Mouse (Mus musculus): ENCODE measurements at regions not wholly inside any gene's neighbourhood (a gene's known extent, or its start where the extent isn't known, plus 50 kb on each side); places are given as distances from the start of the nearest gene placed in this dataset.

- Histone ChIP-seq H3K4me3 (replicated peaks; ENCODE audit: low read depth, low read length) (no peak overlapping the region), H3K9ac (ENCODE audit: low read depth, low read length) (no peak overlapping the region), H3K9me3 (replicated peaks; ENCODE audit: low read length) (no peaks in the 10 kb centered on the region), H3K27me3 (ENCODE audit: insufficient read depth, low read length) (no peaks in the 10 kb centered on the region), H3K36me3 (ENCODE audit: insufficient read depth, low read length) (no peaks in the 10 kb centered on the region), H3K4me1 (replicated peaks; ENCODE audit: insufficient read depth, low read length) (no peaks in the 10 kb centered on the region), H3K27ac (no peak overlapping the region), H3K4me2 (ENCODE audit: low read length) (no peak overlapping the region)
- 21% methylated on average over 2 of the region's 2 CpGs for WGBS
- DNase-seq (ENCODE audit: low spot score) (no peak), ATAC-seq (replicated peaks; ENCODE audit: low FRiP score, low read depth) (no peak)
- no peak for TF ChIP-seq CTCF (IDR thresholded peaks at IDR 0.05; ENCODE audit: low read depth)
These were observed 155.3 kb downstream of the Tox3 start for GRCm38 (mm10) chr8:90192856-90193255.

- no peak overlapping the region for H3K27ac ChIP-seq
- H3K4me2 ChIP-seq (ENCODE audit: low read length), result no peak overlapping the region
- 68% methylated on average over 6 of the region's 6 CpGs for WGBS
- TF ChIP-seq CTCF (IDR thresholded peaks at IDR 0.05; ENCODE audit: low read depth), result no peak
- H3K4me1 ChIP-seq (replicated peaks; ENCODE audit: insufficient read depth, low read length), result no peaks in the 10 kb centered on the region
- no peaks in the 10 kb centered on the region for H3K9me3 ChIP-seq (replicated peaks; ENCODE audit: low read length)
- H3K36me3 ChIP-seq (ENCODE audit: insufficient read depth, low read length), result no peaks in the 10 kb centered on the region
- DNase-seq (ENCODE audit: low spot score) (no peak), ATAC-seq (replicated peaks; ENCODE audit: low FRiP score, low read depth) (no peak)
- H3K9ac ChIP-seq (ENCODE audit: low read depth, low read length), result no peak overlapping the region
- H3K4me3 ChIP-seq (replicated peaks; ENCODE audit: low read depth, low read length), result no peak overlapping the region
- H3K27me3 ChIP-seq (ENCODE audit: insufficient read depth, low read length), result no peaks in the 10 kb centered on the region
These were observed 165.3 kb downstream of the Tox3 start for GRCm38 (mm10) chr8:90182807-90183206.

- Histone ChIP-seq H3K9ac (ENCODE audit: low read depth, low read length) (no peak overlapping the region), H3K9me3 (replicated peaks; ENCODE audit: low read length) (no peaks in the 10 kb centered on the region), H3K4me2 (ENCODE audit: low read length) (no peak overlapping the region), H3K27ac (no peak overlapping the region), H3K4me3 (replicated peaks; ENCODE audit: low read depth, low read length) (no peak overlapping the region), H3K36me3 (ENCODE audit: insufficient read depth, low read length) (no peaks in the 10 kb centered on the region), H3K4me1 (replicated peaks; ENCODE audit: insufficient read depth, low read length) (no peaks in the 10 kb centered on the region), H3K27me3 (ENCODE audit: insufficient read depth, low read length) (no peaks in the 10 kb centered on the region)
- 69% methylated on average over 7 of the region's 7 CpGs for WGBS
- ATAC-seq (replicated peaks; ENCODE audit: low FRiP score, low read depth), result no peak
- DNase-seq (ENCODE audit: low spot score), result no peak
- TF ChIP-seq CTCF (IDR thresholded peaks at IDR 0.05; ENCODE audit: low read depth), result no peak
These were observed 171.4 kb downstream of the Tox3 start for GRCm38 (mm10) chr8:90176771-90177170.

GRCm38 (mm10) chr8:90176335-90176734, 171.8 kb downstream of the Tox3 start:
- no peaks in the 10 kb centered on the region for H3K36me3 ChIP-seq (ENCODE audit: insufficient read depth, low read length)
- no peak overlapping the region for H3K4me3 ChIP-seq (replicated peaks; ENCODE audit: low read depth, low read length)
- 64% methylated on average over 9 of the region's 9 CpGs for WGBS
- no peak for TF ChIP-seq CTCF (IDR thresholded peaks at IDR 0.05; ENCODE audit: low read depth)
- no peaks in the 10 kb centered on the region for H3K9me3 ChIP-seq (replicated peaks; ENCODE audit: low read length)
- ATAC-seq (replicated peaks; ENCODE audit: low FRiP score, low read depth) (no peak), DNase-seq (ENCODE audit: low spot score) (no peak)
- no peaks in the 10 kb centered on the region for H3K27me3 ChIP-seq (ENCODE audit: insufficient read depth, low read length)
- no peak overlapping the region for H3K4me2 ChIP-seq (ENCODE audit: low read length)
- no peak overlapping the region for H3K27ac ChIP-seq
- H3K9ac ChIP-seq (ENCODE audit: low read depth, low read length), result no peak overlapping the region
- H3K4me1 ChIP-seq (replicated peaks; ENCODE audit: insufficient read depth, low read length), result no peaks in the 10 kb centered on the region

GRCm38 (mm10) chr8:90166639-90167038, 181.5 kb downstream of the Tox3 start:
- Histone ChIP-seq H3K27me3 (ENCODE audit: insufficient read depth, low read length) (no peaks in the 10 kb centered on the region), H3K36me3 (ENCODE audit: insufficient read depth, low read length) (no peaks in the 10 kb centered on the region), H3K4me1 (replicated peaks; ENCODE audit: insufficient read depth, low read length) (no peaks in the 10 kb centered on the region), H3K27ac (no peak overlapping the region), H3K9ac (ENCODE audit: low read depth, low read length) (no peak overlapping the region), H3K9me3 (replicated peaks; ENCODE audit: low read length) (no peaks in the 10 kb centered on the region), H3K4me3 (replicated peaks; ENCODE audit: low read depth, low read length) (no peak overlapping the region), H3K4me2 (ENCODE audit: low read length) (no peak overlapping the region)
- TF ChIP-seq CTCF (IDR thresholded peaks at IDR 0.05; ENCODE audit: low read depth), result no peak
- ATAC-seq (replicated peaks; ENCODE audit: low FRiP score, low read depth) (no peak), DNase-seq (ENCODE audit: low spot score) (no peak)
- 88% methylated on average over 2 of the region's 2 CpGs for WGBS

GRCm38 (mm10) chr8:90151477-90151876, 196.7 kb downstream of the Tox3 start:
- Histone ChIP-seq H3K4me1 (replicated peaks; ENCODE audit: insufficient read depth, low read length) (no peaks in the 10 kb centered on the region), H3K36me3 (ENCODE audit: insufficient read depth, low read length) (no peaks in the 10 kb centered on the region), H3K4me3 (replicated peaks; ENCODE audit: low read depth, low read length) (no peak overlapping the region), H3K4me2 (ENCODE audit: low read length) (no peak overlapping the region), H3K9ac (ENCODE audit: low read depth, low read length) (no peak overlapping the region), H3K27ac (no peak overlapping the region), H3K27me3 (ENCODE audit: insufficient read depth, low read length) (no peaks in the 10 kb centered on the region), H3K9me3 (replicated peaks; ENCODE audit: low read length) (no peaks in the 10 kb centered on the region)
- 87% methylated on average over 5 of the region's 5 CpGs for WGBS
- ATAC-seq (replicated peaks; ENCODE audit: low FRiP score, low read depth) (no peak), DNase-seq (ENCODE audit: low spot score) (no peak)
- TF ChIP-seq CTCF (IDR thresholded peaks at IDR 0.05; ENCODE audit: low read depth), result no peak

GRCm38 (mm10) chr8:90149903-90150302, 198.2 kb downstream of the Tox3 start:
- Histone ChIP-seq H3K4me2 (ENCODE audit: low read length) (no peak overlapping the region), H3K27ac (no peak overlapping the region), H3K9me3 (replicated peaks; ENCODE audit: low read length) (no peaks in the 10 kb centered on the region), H3K4me1 (replicated peaks; ENCODE audit: insufficient read depth, low read length) (no peaks in the 10 kb centered on the region), H3K4me3 (replicated peaks; ENCODE audit: low read depth, low read length) (no peak overlapping the region), H3K9ac (ENCODE audit: low read depth, low read length) (no peak overlapping the region), H3K27me3 (ENCODE audit: insufficient read depth, low read length) (no peaks in the 10 kb centered on the region), H3K36me3 (ENCODE audit: insufficient read depth, low read length) (no peaks in the 10 kb centered on the region)
- no peak for TF ChIP-seq CTCF (IDR thresholded peaks at IDR 0.05; ENCODE audit: low read depth)
- 57% methylated on average over 6 of the region's 6 CpGs for WGBS
- no peak for ATAC-seq (replicated peaks; ENCODE audit: low FRiP score, low read depth)
- no peak for DNase-seq (ENCODE audit: low spot score)

All from kidney, postnatal 0 days (tissue).